Mouse (Mus musculus): ENCODE measurements at regions not wholly inside any gene's neighbourhood (a gene's known extent, or its start where the extent isn't known, plus 50 kb on each side); places are given as distances from the start of the nearest gene placed in this dataset.
"Not testable (repeated sequence)": the region's sequence is repeated elsewhere in the genome, so short reads cannot be mapped to it uniquely, and the experiment has no call there.

- no peak for ATAC-seq (ENCODE audit: extremely low read depth, insufficient number of reproducible peaks, low FRiP score, poor library complexity, severe bottlenecking)
- TF ChIP-seq GATA2 (IDR thresholded peaks at IDR 0.05; ENCODE audit: borderline replicate concordance, low read depth, low read length): no peak
- no peak for TF ChIP-seq TAL1 (conservative IDR thresholded peaks at IDR 0.05; ENCODE audit: low read depth, low read length)
- TF ChIP-seq POLR2AphosphoS5 (IDR thresholded peaks at IDR 0.05; ENCODE audit: insufficient replicate concordance, low read depth, low read length): no peak
- TF ChIP-seq GATA1 (IDR thresholded peaks at IDR 0.05; ENCODE audit: borderline replicate concordance, low read length): no peak
- no peak for TF ChIP-seq CTCF (IDR thresholded peaks at IDR 0.05; ENCODE audit: low read depth, low read length)
- DNase-seq (ENCODE audit: low spot score): no peak
- Histone ChIP-seq H3K27me3 (ENCODE audit: insufficient read depth, low read length) (no peaks in the 10 kb centered on the region), H3K4me3 (ENCODE audit: low read depth, low read length) (no peak overlapping the region), H3K36me3 (replicated peaks) (no peaks in the 10 kb centered on the region), H3K9me3 (replicated peaks) (peaks cover 30% of the 10 kb centered on the region), H3K4me1 (ENCODE audit: insufficient read depth, low read depth, low read length) (no peaks in the 10 kb centered on the region)
Observed at GRCm38 (mm10) chr3:54567329-54567728, 125.3 kb upstream of the Supt20 start.

DNA sequence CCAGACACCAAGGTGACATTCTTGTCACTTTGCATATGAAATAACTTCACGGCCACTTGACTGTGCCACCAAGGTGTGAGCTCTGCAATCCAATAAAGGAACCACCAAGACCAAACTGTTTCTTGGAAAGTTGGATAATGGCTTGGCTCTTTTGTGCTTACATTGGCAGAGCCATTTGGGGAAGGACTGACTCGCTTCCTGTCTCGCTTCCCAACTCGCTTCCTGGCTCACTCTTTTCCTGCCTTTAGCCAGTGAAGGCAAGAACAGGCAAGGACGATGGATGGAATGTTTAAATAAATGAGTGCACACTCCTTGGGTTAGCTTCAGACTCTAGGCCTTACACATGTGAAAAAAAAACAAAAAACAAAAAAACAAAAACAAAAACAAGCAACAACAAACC lies 124.5 kb upstream of the Supt20 start:
- peaks cover 34% of the 10 kb centered on the region for H3K9me3 ChIP-seq (replicated peaks)
- H3K4me1 ChIP-seq (ENCODE audit: insufficient read depth, low read depth, low read length): no peaks in the 10 kb centered on the region
- no peak for ATAC-seq (ENCODE audit: extremely low read depth, insufficient number of reproducible peaks, low FRiP score, poor library complexity, severe bottlenecking)

GRCm38 (mm10) chr3:54570501-54570900 lies 122.1 kb upstream of the Supt20 start:
- H3K36me3 ChIP-seq (replicated peaks): no peaks in the 10 kb centered on the region
- no peaks in the 10 kb centered on the region for H3K27me3 ChIP-seq (ENCODE audit: insufficient read depth, low read length)
- H3K4me3 ChIP-seq (ENCODE audit: low read depth, low read length): no peak overlapping the region
- DNase-seq (ENCODE audit: low spot score) (no peak), ATAC-seq (ENCODE audit: extremely low read depth, insufficient number of reproducible peaks, low FRiP score, poor library complexity, severe bottlenecking) (no peak)
- no peaks in the 10 kb centered on the region for H3K4me1 ChIP-seq (ENCODE audit: insufficient read depth, low read depth, low read length)
- TF ChIP-seq POLR2AphosphoS5 (IDR thresholded peaks at IDR 0.05; ENCODE audit: insufficient replicate concordance, low read depth, low read length): no peak
- no peak for TF ChIP-seq GATA1 (IDR thresholded peaks at IDR 0.05; ENCODE audit: borderline replicate concordance, low read length)
- no peak for TF ChIP-seq TAL1 (conservative IDR thresholded peaks at IDR 0.05; ENCODE audit: low read depth, low read length)
- TF ChIP-seq CTCF (IDR thresholded peaks at IDR 0.05; ENCODE audit: low read depth, low read length): no peak
- TF ChIP-seq GATA2 (IDR thresholded peaks at IDR 0.05; ENCODE audit: borderline replicate concordance, low read depth, low read length): no peak
- peaks cover 37% of the 10 kb centered on the region for H3K9me3 ChIP-seq (replicated peaks)

More for the DNA sequence above, 124.5 kb upstream of the Supt20 start:
- Histone ChIP-seq H3K4me3 (ENCODE audit: low read depth, low read length) (no peak overlapping the region), H3K36me3 (replicated peaks) (no peaks in the 10 kb centered on the region), H3K27me3 (ENCODE audit: insufficient read depth, low read length) (no peaks in the 10 kb centered on the region)
- no peak for DNase-seq (ENCODE audit: low spot score)
- TF ChIP-seq GATA1 (IDR thresholded peaks at IDR 0.05; ENCODE audit: borderline replicate concordance, low read length) (no peak), TAL1 (conservative IDR thresholded peaks at IDR 0.05; ENCODE audit: low read depth, low read length) (no peak), POLR2AphosphoS5 (IDR thresholded peaks at IDR 0.05; ENCODE audit: insufficient replicate concordance, low read depth, low read length) (no peak), GATA2 (IDR thresholded peaks at IDR 0.05; ENCODE audit: borderline replicate concordance, low read depth, low read length) (no peak)

GRCm38 (mm10) chr3:54577851-54578250 lies 114.8 kb upstream of the Supt20 start:
- Histone ChIP-seq H3K4me3 (ENCODE audit: low read depth, low read length) (no peak overlapping the region), H3K27me3 (ENCODE audit: insufficient read depth, low read length) (no peaks in the 10 kb centered on the region), H3K36me3 (replicated peaks) (no peaks in the 10 kb centered on the region), H3K9me3 (replicated peaks) (peaks cover 26% of the 10 kb centered on the region), H3K4me1 (ENCODE audit: insufficient read depth, low read depth, low read length) (no peaks in the 10 kb centered on the region)
- ATAC-seq (ENCODE audit: extremely low read depth, insufficient number of reproducible peaks, low FRiP score, poor library complexity, severe bottlenecking) (no peak), DNase-seq (ENCODE audit: low spot score) (no peak)
- TF ChIP-seq TAL1 (conservative IDR thresholded peaks at IDR 0.05; ENCODE audit: low read depth, low read length): no peak
- TF ChIP-seq GATA2 (IDR thresholded peaks at IDR 0.05; ENCODE audit: borderline replicate concordance, low read depth, low read length): no peak
- TF ChIP-seq POLR2AphosphoS5 (IDR thresholded peaks at IDR 0.05; ENCODE audit: insufficient replicate concordance, low read depth, low read length): no peak
- no peak for TF ChIP-seq GATA1 (IDR thresholded peaks at IDR 0.05; ENCODE audit: borderline replicate concordance, low read length)
- no peak for TF ChIP-seq CTCF (IDR thresholded peaks at IDR 0.05; ENCODE audit: low read depth, low read length)

- Histone ChIP-seq H3K9me3 (replicated peaks) (peaks cover 25% of the 10 kb centered on the region), H3K4me3 (ENCODE audit: low read depth, low read length) (no peak overlapping the region), H3K4me1 (ENCODE audit: insufficient read depth, low read depth, low read length) (no peaks in the 10 kb centered on the region), H3K36me3 (replicated peaks) (no peaks in the 10 kb centered on the region), H3K27me3 (ENCODE audit: insufficient read depth, low read length) (no peaks in the 10 kb centered on the region)
- no peak for DNase-seq (ENCODE audit: low spot score)
- TF ChIP-seq POLR2AphosphoS5 (IDR thresholded peaks at IDR 0.05; ENCODE audit: insufficient replicate concordance, low read depth, low read length) (no peak), GATA2 (IDR thresholded peaks at IDR 0.05; ENCODE audit: borderline replicate concordance, low read depth, low read length) (no peak)
- no peak for ATAC-seq (ENCODE audit: extremely low read depth, insufficient number of reproducible peaks, low FRiP score, poor library complexity, severe bottlenecking)
Observed at GRCm38 (mm10) chr3:54579425-54579824, 113.2 kb upstream of the Supt20 start.

GRCm38 (mm10) chr3:54580339-54580738 lies 112.3 kb upstream of the Supt20 start:
- Histone ChIP-seq H3K9me3 (replicated peaks) (peaks cover 31% of the 10 kb centered on the region), H3K4me3 (ENCODE audit: low read depth, low read length) (no peak overlapping the region), H3K4me1 (ENCODE audit: insufficient read depth, low read depth, low read length) (no peaks in the 10 kb centered on the region), H3K27me3 (ENCODE audit: insufficient read depth, low read length) (no peaks in the 10 kb centered on the region), H3K36me3 (replicated peaks) (no peaks in the 10 kb centered on the region)
- no peak for TF ChIP-seq TAL1 (conservative IDR thresholded peaks at IDR 0.05; ENCODE audit: low read depth, low read length)
- no peak for TF ChIP-seq GATA1 (IDR thresholded peaks at IDR 0.05; ENCODE audit: borderline replicate concordance, low read length)
- no peak for TF ChIP-seq POLR2AphosphoS5 (IDR thresholded peaks at IDR 0.05; ENCODE audit: insufficient replicate concordance, low read depth, low read length)
- TF ChIP-seq CTCF (IDR thresholded peaks at IDR 0.05; ENCODE audit: low read depth, low read length): no peak
- no peak for TF ChIP-seq GATA2 (IDR thresholded peaks at IDR 0.05; ENCODE audit: borderline replicate concordance, low read depth, low read length)
- no peak for ATAC-seq (ENCODE audit: extremely low read depth, insufficient number of reproducible peaks, low FRiP score, poor library complexity, severe bottlenecking)
- no peak for DNase-seq (ENCODE audit: low spot score)

DNA sequence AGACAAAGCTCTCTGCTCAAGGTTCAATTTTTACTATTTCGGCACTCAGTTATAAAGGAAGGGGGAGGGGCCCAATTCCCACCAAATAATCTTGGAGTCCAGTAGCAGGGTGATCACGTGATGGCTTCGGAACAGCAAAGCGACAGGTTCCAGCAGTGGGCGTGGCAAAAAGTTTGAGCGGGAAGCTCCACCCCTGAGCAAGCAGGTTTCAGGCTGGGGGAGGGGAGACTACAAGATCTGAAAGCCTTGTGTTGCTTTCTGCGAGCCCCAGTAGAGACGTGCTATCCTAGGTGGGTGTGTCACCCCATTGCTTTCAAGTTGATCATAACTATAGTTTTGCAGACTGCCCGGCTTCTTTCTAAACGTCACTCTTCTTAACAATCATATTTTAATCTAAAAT lies 106.8 kb upstream of the Supt20 start:
- not testable (repeated sequence) for ATAC-seq (ENCODE audit: extremely low read depth, insufficient number of reproducible peaks, low FRiP score, poor library complexity, severe bottlenecking); H3K4me1 ChIP-seq (ENCODE audit: insufficient read depth, low read depth, low read length); H3K4me3 ChIP-seq (ENCODE audit: low read depth, low read length); H3K36me3 ChIP-seq (replicated peaks); H3K27me3 ChIP-seq (ENCODE audit: insufficient read depth, low read length); DNase-seq (ENCODE audit: low spot score)
- peaks cover 27% of the 10 kb centered on the region for H3K9me3 ChIP-seq (replicated peaks)
